Mouse (Mus musculus): ENCODE measurements around the gene Troap.

- TF ChIP-seq POLR2A (IDR thresholded peaks at IDR 0.05; ENCODE audit: control insufficient read depth, low read depth, low read length) (no peak), CTCF (IDR thresholded peaks at IDR 0.05; ENCODE audit: control insufficient read depth, insufficient read depth, insufficient replicate concordance, low read depth, low read length) (no peak)
Observed at GRCm38 (mm10) chr15:99112843-99113395, 38.5 kb downstream of the Troap start.

All from testis, adult 2 months (tissue).